Mouse (Mus musculus): ENCODE results near the gene Large1. TPM values are rescaled to one million over a fixed set of nuclear protein-coding genes. Genes with fewer than 3 reads are reported as not detected.

Gene Large1
- polyA plus RNA-seq, 1 experiment from 2014 or later = 3.1 TPM

- no peaks in the 10 kb centered on the region for H3K36me3 ChIP-seq (ENCODE audit: control insufficient read depth, insufficient read depth, low read length)
- no peak overlapping the region for H3K4me3 ChIP-seq (ENCODE audit: low read depth, low read length)
- H3K27me3 ChIP-seq (ENCODE audit: control insufficient read depth, insufficient read depth, low read length) = no peaks in the 10 kb centered on the region
- DNase-seq (ENCODE audit: low spot score) (no peak), ATAC-seq (ENCODE audit: low FRiP score, low TSS enrichment) (no peak)
- H3K4me2 ChIP-seq (replicated peaks; ENCODE audit: low read depth) = no peak overlapping the region
- no peaks in the 10 kb centered on the region for H3K4me1 ChIP-seq (replicated peaks; ENCODE audit: control insufficient read depth, insufficient read depth)
- TF ChIP-seq CTCF (IDR thresholded peaks at IDR 0.05; ENCODE audit: low read depth) (no peak), EP300 (optimal IDR thresholded peaks at IDR 0.05) (no peak)
- H3K9ac ChIP-seq (ENCODE audit: low read length) = no peak overlapping the region
- H3K27ac ChIP-seq (replicated peaks) = no peak overlapping the region
- 89% methylated on average over 6 of the region's 6 CpGs for WGBS
- H3K9me3 ChIP-seq (ENCODE audit: control insufficient read depth, low read length) = no peaks in the 10 kb centered on the region
Observed at GRCm38 (mm10) chr8:72901591-72901990, 451.7 kb downstream of the Large1 start.

GRCm38 (mm10) chr8:72899321-72899720 lies 454.0 kb downstream of the Large1 start:
- Histone ChIP-seq H3K4me3 (ENCODE audit: low read depth, low read length) (no peak overlapping the region), H3K36me3 (ENCODE audit: control insufficient read depth, insufficient read depth, low read length) (no peaks in the 10 kb centered on the region), H3K27me3 (ENCODE audit: control insufficient read depth, insufficient read depth, low read length) (no peaks in the 10 kb centered on the region), H3K27ac (replicated peaks) (no peak overlapping the region), H3K4me2 (replicated peaks; ENCODE audit: low read depth) (no peak overlapping the region), H3K9me3 (ENCODE audit: control insufficient read depth, low read length) (no peaks in the 10 kb centered on the region), H3K4me1 (replicated peaks; ENCODE audit: control insufficient read depth, insufficient read depth) (no peaks in the 10 kb centered on the region), H3K9ac (ENCODE audit: low read length) (no peak overlapping the region)
- DNase-seq (ENCODE audit: low spot score) (no peak), ATAC-seq (ENCODE audit: low FRiP score, low TSS enrichment) (no peak)
- no peak for TF ChIP-seq CTCF (IDR thresholded peaks at IDR 0.05; ENCODE audit: low read depth)
- no peak for TF ChIP-seq EP300 (optimal IDR thresholded peaks at IDR 0.05)
- WGBS = 88% methylated on average over 3 of the region's 3 CpGs

- H3K4me3 ChIP-seq (ENCODE audit: low read depth, low read length) = no peak overlapping the region
- H3K9ac ChIP-seq (ENCODE audit: low read length) = no peak overlapping the region
- whole genome bisulfite sequencing = 88% methylated on average over 2 of the region's 2 CpGs
- no peak overlapping the region for H3K4me2 ChIP-seq (replicated peaks; ENCODE audit: low read depth)
- no peaks in the 10 kb centered on the region for H3K36me3 ChIP-seq (ENCODE audit: control insufficient read depth, insufficient read depth, low read length)
- no peaks in the 10 kb centered on the region for H3K9me3 ChIP-seq (ENCODE audit: control insufficient read depth, low read length)
- H3K4me1 ChIP-seq (replicated peaks; ENCODE audit: control insufficient read depth, insufficient read depth) = no peaks in the 10 kb centered on the region
- H3K27me3 ChIP-seq (ENCODE audit: control insufficient read depth, insufficient read depth, low read length) = no peaks in the 10 kb centered on the region
- no peak overlapping the region for H3K27ac ChIP-seq (replicated peaks)
- TF ChIP-seq EP300 (optimal IDR thresholded peaks at IDR 0.05) (no peak), CTCF (IDR thresholded peaks at IDR 0.05; ENCODE audit: low read depth) (no peak)
- ATAC-seq (ENCODE audit: low FRiP score, low TSS enrichment) = no peak
- DNase-seq (ENCODE audit: low spot score) = no peak
Observed at GRCm38 (mm10) chr8:72883033-72883432, 470.3 kb downstream of the Large1 start.

- Histone ChIP-seq H3K4me1 (replicated peaks; ENCODE audit: control insufficient read depth, insufficient read depth) (no peaks in the 10 kb centered on the region), H3K36me3 (ENCODE audit: control insufficient read depth, insufficient read depth, low read length) (no peaks in the 10 kb centered on the region), H3K4me3 (ENCODE audit: low read depth, low read length) (no peak overlapping the region), H3K9ac (ENCODE audit: low read length) (no peak overlapping the region), H3K4me2 (replicated peaks; ENCODE audit: low read depth) (no peak overlapping the region), H3K27me3 (ENCODE audit: control insufficient read depth, insufficient read depth, low read length) (no peaks in the 10 kb centered on the region), H3K27ac (replicated peaks) (no peak overlapping the region), H3K9me3 (ENCODE audit: control insufficient read depth, low read length) (no peaks in the 10 kb centered on the region)
- ATAC-seq (ENCODE audit: low FRiP score, low TSS enrichment) (no peak), DNase-seq (ENCODE audit: low spot score) (no peak)
- TF ChIP-seq CTCF (IDR thresholded peaks at IDR 0.05; ENCODE audit: low read depth) = no peak
- TF ChIP-seq EP300 (optimal IDR thresholded peaks at IDR 0.05) = no peak
- 80% methylated on average over 2 of the region's 2 CpGs for WGBS
Observed at GRCm38 (mm10) chr8:72873411-72873810, 479.9 kb downstream of the Large1 start.

DNA sequence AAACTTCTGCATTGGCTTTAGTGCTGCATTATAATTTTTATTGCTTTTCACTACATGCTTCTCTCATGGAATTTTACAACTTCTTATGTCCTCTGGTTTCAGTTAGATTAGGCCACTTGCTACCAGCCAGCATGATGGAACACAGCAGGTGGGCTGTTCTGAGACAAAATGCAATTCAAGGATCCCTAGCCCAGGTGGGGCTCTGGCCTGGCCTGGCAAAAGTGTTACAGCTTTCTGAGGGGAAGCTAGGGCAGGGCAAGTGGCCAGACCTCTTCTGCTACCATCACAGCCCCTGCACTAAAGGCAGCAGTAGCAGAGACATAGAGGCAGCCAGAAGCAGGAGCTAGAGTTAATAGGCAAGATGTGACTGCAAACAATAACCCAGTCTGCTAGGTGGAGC lies 506.5 kb downstream of the Large1 start:
- TF ChIP-seq EP300 (optimal IDR thresholded peaks at IDR 0.05) (no peak), CTCF (IDR thresholded peaks at IDR 0.05; ENCODE audit: low read depth) (no peak)
- H3K9ac ChIP-seq (ENCODE audit: low read length) = no peak overlapping the region
- no peaks in the 10 kb centered on the region; the same call in 1 of the 2 replicates for H3K36me3 ChIP-seq (ENCODE audit: control insufficient read depth, insufficient read depth, low read length)
- no peaks in the 10 kb centered on the region for H3K9me3 ChIP-seq (ENCODE audit: control insufficient read depth, low read length)
- H3K4me3 ChIP-seq (ENCODE audit: low read depth, low read length) = no peak overlapping the region
- no peaks in the 10 kb centered on the region for H3K27me3 ChIP-seq (ENCODE audit: control insufficient read depth, insufficient read depth, low read length)
- ATAC-seq (ENCODE audit: low FRiP score, low TSS enrichment) (no peak), DNase-seq (ENCODE audit: low spot score) (no peak)
- H3K4me1 ChIP-seq (replicated peaks; ENCODE audit: control insufficient read depth, insufficient read depth) = no peaks in the 10 kb centered on the region
- no peak overlapping the region for H3K27ac ChIP-seq (replicated peaks)
- no peak overlapping the region for H3K4me2 ChIP-seq (replicated peaks; ENCODE audit: low read depth)

- no peak for TF ChIP-seq EP300 (optimal IDR thresholded peaks at IDR 0.05)
- no peak for TF ChIP-seq CTCF (IDR thresholded peaks at IDR 0.05; ENCODE audit: low read depth)
- H3K4me2 ChIP-seq (replicated peaks; ENCODE audit: low read depth) = no peak overlapping the region
- DNase-seq (ENCODE audit: low spot score) (no peak), ATAC-seq (ENCODE audit: low FRiP score, low TSS enrichment) (no peak)
- H3K4me1 ChIP-seq (replicated peaks; ENCODE audit: control insufficient read depth, insufficient read depth) = no peaks in the 10 kb centered on the region
- no peak overlapping the region for H3K27ac ChIP-seq (replicated peaks)
- 70% methylated on average over 4 of the region's 4 CpGs for WGBS
- H3K36me3 ChIP-seq (ENCODE audit: control insufficient read depth, insufficient read depth, low read length) = no peaks in the 10 kb centered on the region
- no peaks in the 10 kb centered on the region for H3K27me3 ChIP-seq (ENCODE audit: control insufficient read depth, insufficient read depth, low read length)
- H3K4me3 ChIP-seq (ENCODE audit: low read depth, low read length) = no peak overlapping the region
- H3K9me3 ChIP-seq (ENCODE audit: control insufficient read depth, low read length) = no peaks in the 10 kb centered on the region
- no peak overlapping the region for H3K9ac ChIP-seq (ENCODE audit: low read length)
Observed at GRCm38 (mm10) chr8:72835863-72836262, 517.5 kb downstream of the Large1 start.

Measured in stomach, postnatal 0 days (tissue).